Mouse (Mus musculus) bone marrow, adult 2 months (tissue): Measurements from ENCODE around the gene Rrbp1.

ENCODE experiments used
- CTCF ChIP-seq: fragments of 200-500 bp; IDR thresholded peaks from 2 replicates; pipeline ENCODE4 v1.5.1; 2011; ENCODE audit warnings: low read length, control low read depth; ENCODE audit not compliant: control insufficient read depth, insufficient read depth
- POLR2A ChIP-seq: fragments of 200-500 bp; IDR thresholded peaks from 2 replicates; pipeline ENCODE4 v1.6.1; 2011; ENCODE audit warnings: low read depth, mild to moderate bottlenecking, control low read depth, low read length, borderline replicate concordance; ENCODE audit not compliant: control insufficient read depth

DNA sequence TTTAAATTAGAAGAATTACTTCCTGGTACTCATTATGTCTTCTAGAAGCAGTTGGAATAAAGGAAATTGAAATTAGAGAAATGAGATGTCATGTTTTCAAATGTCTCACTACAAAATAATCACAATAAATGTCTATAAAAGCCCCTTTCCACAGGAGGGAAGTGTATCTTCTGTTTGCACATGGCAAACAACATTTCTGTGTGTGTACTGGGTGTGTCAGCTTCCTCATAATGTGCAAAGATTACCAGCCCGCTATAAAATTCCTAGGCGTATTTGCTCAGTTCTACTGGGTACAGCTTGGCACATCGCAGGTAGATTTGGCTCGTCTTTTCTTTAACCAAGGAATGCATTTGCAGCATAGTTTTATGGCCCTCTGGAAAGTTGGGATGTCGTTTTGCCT, 93.4 kb downstream of the Rrbp1 start:
- TF ChIP-seq CTCF (no peak), POLR2A (no peak)
